Mouse (Mus musculus) olfactory bulb, adult 2 months (tissue): Measurements from ENCODE around the gene Atp1a3. TPM values are rescaled to one million over a fixed set of nuclear protein-coding genes. Genes with fewer than 3 reads are reported as not detected.
A peak's percentile ranks its signal among the peaks of the same experiment; 100 is the strongest.
"Not testable (repeated sequence)": the region's sequence is repeated elsewhere in the genome, so short reads cannot be mapped to it uniquely, and the experiment has no call there.

Experiments
- H3K27ac ChIP-seq: fragments of 200-500 bp; 2 replicates; pipeline ENCODE4 v1.5.1; 2012; ENCODE audit warnings: low read depth, low read length; ENCODE audit not compliant: insufficient read depth
- H3K4me1 ChIP-seq: fragments of 200-500 bp; 2 replicates; pipeline ENCODE4 v1.6.1; 2012; ENCODE audit warnings: low read length; ENCODE audit not compliant: control insufficient read depth, insufficient read depth
- H3K4me3 ChIP-seq: fragments of 200-500 bp; 2 replicates; pipeline ENCODE4 v1.5.1; 2012; ENCODE audit warnings: mild to moderate bottlenecking, low read depth, low read length, moderate library complexity; ENCODE audit not compliant: insufficient read depth
- CTCF ChIP-seq: fragments of 200-500 bp; IDR thresholded peaks from 2 replicates; pipeline ENCODE4 v1.5.1; 2012; ENCODE audit warnings: low read depth, mild to moderate bottlenecking, low read length, moderate library complexity; ENCODE audit not compliant: insufficient read depth
- POLR2A ChIP-seq: fragments of 200-500 bp; IDR thresholded peaks from 2 replicates; pipeline ENCODE4 v1.6.1; 2012; ENCODE audit warnings: mild to moderate bottlenecking, low read depth, low read length, moderate library complexity; ENCODE audit not compliant: insufficient read depth
- WGBS: fragments of 180-500 bp; shearing (Covaris S2); methylation state at CpG from one replicate; pipeline ENCODE4 v1.1.7; 2018; 5-methylcytosine and 5-hydroxymethylcytosine counted together
- polyA plus RNA-seq: library from polyadenylated mRNA; stranded (reverse); fragments of >200 nt; gene quantifications from 2 replicates; pipeline ENCODE4 v1.2.4, GENCODE M21; 2012; ENCODE audit warnings: low replicate concordance; ENCODE audit not compliant: missing spikeins, insufficient read depth, insufficient read length

The Atp1a3 gene
- 361 and 745 TPM in 2 replicates for polyA plus RNA-seq

- H3K4me1 ChIP-seq = peaks cover 63% of the 10 kb centered on the region
- WGBS = 1% methylated on average over 54 of the region's 54 CpGs
These were observed at the start of gene Atp1a3 for GRCm38 (mm10) chr7:25005421-25006065. Gene Atp1a3, minus strand, starts transcription at chr7:25005958.

GRCm38 (mm10) chr7:25052587-25052986 is 46.8 kb upstream of the Atp1a3 start:
- H3K4me1 ChIP-seq = peaks cover 28% of the 10 kb centered on the region
- no peak overlapping the region for H3K27ac ChIP-seq
- H3K4me3 ChIP-seq = no peak overlapping the region
- 90% methylated on average over 3 of the region's 3 CpGs for WGBS
- TF ChIP-seq CTCF (no peak), POLR2A (no peak)

More at GRCm38 (mm10) chr7:25005421-25006065, at the start of gene Atp1a3:
- peak within 1 kb of the TSS; percentile 97 for H3K4me3 ChIP-seq
- peak within 1 kb of the TSS; percentile 100 for H3K27ac ChIP-seq
- TF ChIP-seq POLR2A = peak; percentile 98
- no peak for TF ChIP-seq CTCF

- peak overlapping the region; percentile 82 for H3K27ac ChIP-seq
- 39% methylated on average over 16 of the region's 16 CpGs for WGBS
- peaks cover 39% of the 10 kb centered on the region for H3K4me1 ChIP-seq
- H3K4me3 ChIP-seq = no peak overlapping the region
- TF ChIP-seq POLR2A (no peak), CTCF (no peak)
These were observed 43.7 kb upstream of the Atp1a3 start for GRCm38 (mm10) chr7:25049295-25049930.

GRCm38 (mm10) chr7:25047363-25047762 is 41.6 kb upstream of the Atp1a3 start:
- H3K4me1 ChIP-seq = peaks cover 40% of the 10 kb centered on the region
- no peak overlapping the region for H3K4me3 ChIP-seq
- TF ChIP-seq POLR2A (no peak), CTCF (no peak)
- H3K27ac ChIP-seq = no peak overlapping the region
- 40% methylated on average over 8 of the region's 8 CpGs for WGBS

GRCm38 (mm10) chr7:25044599-25044998 is 38.8 kb upstream of the Atp1a3 start:
- peaks cover 31% of the 10 kb centered on the region for H3K4me1 ChIP-seq
- 93% methylated on average over 7 of the region's 7 CpGs for WGBS
- 0 out of 2 replicates have a peak overlapping the region, but pooled peaks have one; percentile 16 for H3K27ac ChIP-seq
- H3K4me3 ChIP-seq = not testable (repeated sequence)

- H3K27ac ChIP-seq = no peak overlapping the region
- peaks cover 17% of the 10 kb centered on the region for H3K4me1 ChIP-seq
- WGBS = 80% methylated on average over 12 of the region's 12 CpGs
- TF ChIP-seq CTCF (no peak), POLR2A (no peak)
- H3K4me3 ChIP-seq = no peak overlapping the region
These were observed 36.2 kb upstream of the Atp1a3 start for GRCm38 (mm10) chr7:25041921-25042320.

GRCm38 (mm10) chr7:25035916-25036315 is 30.2 kb upstream of the Atp1a3 start:
- 43% methylated on average over 7 of the region's 7 CpGs for WGBS
- no peak for TF ChIP-seq POLR2A
- peak; percentile 64; the same call in 1 of the 2 replicates for TF ChIP-seq CTCF
- H3K27ac ChIP-seq = no peak overlapping the region
- no peak overlapping the region for H3K4me3 ChIP-seq
- H3K4me1 ChIP-seq = peaks cover 2% of the 10 kb centered on the region; the same call in 1 of the 2 replicates

- no peak overlapping the region for H3K27ac ChIP-seq
- 78% methylated on average over 4 of the region's 4 CpGs for WGBS
- no peak overlapping the region for H3K4me3 ChIP-seq
- TF ChIP-seq POLR2A = no peak
- TF ChIP-seq CTCF = no peak
- H3K4me1 ChIP-seq = peaks cover 4% of the 10 kb centered on the region
These were observed 29.0 kb upstream of the Atp1a3 start for GRCm38 (mm10) chr7:25034796-25035195.

GRCm38 (mm10) chr7:25031528-25031927 is 25.8 kb upstream of the Atp1a3 start:
- Histone ChIP-seq H3K27ac (no peak overlapping the region), H3K4me1 (peaks cover 5% of the 10 kb centered on the region)

More at GRCm38 (mm10) chr7:25031528-25031927, 25.8 kb upstream of the Atp1a3 start:
- TF ChIP-seq CTCF (no peak), POLR2A (no peak)
- no peak overlapping the region for H3K4me3 ChIP-seq
- 56% methylated on average over 3 of the region's 3 CpGs for WGBS
